Mouse (Mus musculus) hindbrain, postnatal 0 days (tissue): ENCODE results near the gene Tbkbp1. TPM values are rescaled to one million over a fixed set of nuclear protein-coding genes. Genes with fewer than 3 reads are reported as not detected.

Experiments
- ATAC-seq: fragments of 200-750 bp; cut with Nextera tagmentation; 2 replicates; pipeline ENCODE4 v1.8.0; 2017; ENCODE audit warnings: mild to moderate bottlenecking, moderate TSS enrichment, moderate library complexity
- DNase-seq: peaks from one replicate; pipeline ENCODE4 v3.0.0-alpha.2; 2015; ENCODE audit warnings: low spot score
- H3K27ac ChIP-seq: fragments of 300-500 bp; sonication (generic); 2 replicates; pipeline ENCODE4 v1.5.1; 2014; ENCODE audit warnings: mild to moderate bottlenecking
- H3K27me3 ChIP-seq: fragments of 300-500 bp; sonication (generic); 2 replicates; pipeline ENCODE4 v1.6.1; 2014; ENCODE audit warnings: low read length, mixed read lengths; ENCODE audit not compliant: insufficient read depth
- H3K36me3 ChIP-seq: fragments of 300-500 bp; sonication (generic); 2 replicates; pipeline ENCODE4 v1.6.1; 2014; ENCODE audit warnings: low read length, mixed read lengths; ENCODE audit not compliant: insufficient read depth
- H3K4me1 ChIP-seq: fragments of 300-500 bp; sonication (generic); 2 replicates; pipeline ENCODE4 v1.6.1; 2014; ENCODE audit warnings: antibody characterized with exemption, low read length, mixed read lengths; ENCODE audit not compliant: insufficient read depth
- H3K4me2 ChIP-seq: fragments of 300-500 bp; sonication (generic); 2 replicates; pipeline ENCODE4 v1.6.1; 2014; ENCODE audit warnings: low read depth, mild to moderate bottlenecking, low read length, moderate library complexity, mixed read lengths
- H3K4me3 ChIP-seq: fragments of 300-500 bp; sonication (generic); 2 replicates; pipeline ENCODE4 v1.5.1; 2014; ENCODE audit warnings: low read length
- H3K9ac ChIP-seq: fragments of 300-500 bp; sonication (generic); replicated peaks from 2 replicates; pipeline ENCODE4 v1.6.1; 2014; ENCODE audit warnings: mild to moderate bottlenecking, low read length, moderate library complexity, mixed read lengths
- H3K9me3 ChIP-seq: fragments of 300-500 bp; sonication (generic); 2 replicates; pipeline ENCODE4 v1.6.1; 2016; ENCODE audit warnings: low read length, mixed read lengths
- CTCF ChIP-seq: IDR thresholded peaks from 2 replicates; pipeline ENCODE4 v1.5.1; 2016; ENCODE audit warnings: antibody characterized with exemption, control low read depth, low read depth
- WGBS: fragments of 180-500 bp; shearing (Covaris S2); extraction: QIAGEN DNeasy Blood & Tissue Kit; methylation state at CpG from one replicate; pipeline ENCODE4 v1.1.7; 2014; 5-methylcytosine and 5-hydroxymethylcytosine counted together
- polyA plus RNA-seq: library from polyadenylated mRNA; unstranded; fragments of >200 nt; fragmentation: Nextera tagmentation; extraction: Ambion mirVana; gene quantifications from 2 replicates; pipeline ENCODE4 v1.2.1, GENCODE M21; 2015
- total RNA-seq: library from RNA; depleted of rRNA; stranded (reverse); fragments of >200 nt; gene quantifications from 2 replicates; pipeline ENCODE4 v1.2.3, GENCODE M21; 2014; rRNA removed

The Tbkbp1 gene
- total RNA-seq (45.4 and 53.8 TPM in 2 replicates), polyA plus RNA-seq (9.6 and 10.1 TPM in 2 replicates)

- Histone ChIP-seq H3K27me3 (no peaks in the 10 kb centered on the region), H3K36me3 (0 out of 2 replicates have a peak, but pooled peaks cover 9% of the 10 kb centered on the region), H3K4me2 (peak within 1 kb of the TSS; percentile 76), H3K4me3 (peak within 1 kb of the TSS; percentile 73), H3K9ac (peak within 1 kb of the TSS; percentile 84), H3K4me1 (peaks cover 21% of the 10 kb centered on the region), H3K9me3 (no peaks in the 10 kb centered on the region), H3K27ac (peak within 1 kb of the TSS; percentile 93)
- ATAC-seq, result peak; percentile 27; the same call in 1 of the 2 replicates
- peak; percentile 62 for DNase-seq
- WGBS, result 2% methylated on average over 32 of the region's 64 CpGs
- no peak for TF ChIP-seq CTCF
These were observed at the start of gene Tbkbp1 for GRCm38 (mm10) chr11:97151343-97151801. Tbkbp1 (minus strand) TSS chr11:97151495.

- H3K4me2 ChIP-seq, result no peak overlapping the region
- no peaks in the 10 kb centered on the region for H3K36me3 ChIP-seq
- WGBS, result 89% methylated on average over 6 of the region's 6 CpGs
- no peaks in the 10 kb centered on the region for H3K4me1 ChIP-seq
- no peak for DNase-seq
- no peak overlapping the region for H3K4me3 ChIP-seq
- H3K9me3 ChIP-seq, result no peaks in the 10 kb centered on the region
- H3K9ac ChIP-seq, result no peak overlapping the region
- H3K27ac ChIP-seq, result no peak overlapping the region
- TF ChIP-seq CTCF, result no peak
- no peak for ATAC-seq
- H3K27me3 ChIP-seq, result no peaks in the 10 kb centered on the region
These were observed 48.2 kb upstream of the Tbkbp1 start for GRCm38 (mm10) chr11:97199519-97199918.

GRCm38 (mm10) chr11:97198601-97199000, 47.3 kb upstream of the Tbkbp1 start:
- no peak overlapping the region for H3K4me2 ChIP-seq
- no peaks in the 10 kb centered on the region for H3K9me3 ChIP-seq
- 18% methylated on average over 5 of the region's 5 CpGs for WGBS

GRCm38 (mm10) chr11:97197021-97197420, 45.7 kb upstream of the Tbkbp1 start:
- WGBS, result 78% methylated on average over 8 of the region's 8 CpGs

More at GRCm38 (mm10) chr11:97198601-97199000, 47.3 kb upstream of the Tbkbp1 start:
- peak; percentile 45 for DNase-seq
- Histone ChIP-seq H3K4me3 (no peak overlapping the region), H3K9ac (no peak overlapping the region), H3K36me3 (no peaks in the 10 kb centered on the region), H3K27me3 (no peaks in the 10 kb centered on the region), H3K4me1 (no peaks in the 10 kb centered on the region), H3K27ac (no peak overlapping the region)
- TF ChIP-seq CTCF, result peak; percentile 75
- no peak for ATAC-seq

GRCm38 (mm10) chr11:97196541-97196940, 45.2 kb upstream of the Tbkbp1 start:
- H3K36me3 ChIP-seq, result no peaks in the 10 kb centered on the region
- DNase-seq (no peak), ATAC-seq (no peak)
- H3K4me1 ChIP-seq, result no peaks in the 10 kb centered on the region
- no peaks in the 10 kb centered on the region for H3K9me3 ChIP-seq
- H3K4me3 ChIP-seq, result no peak overlapping the region
- no peak overlapping the region for H3K27ac ChIP-seq
- no peaks in the 10 kb centered on the region for H3K27me3 ChIP-seq
- TF ChIP-seq CTCF, result no peak
- 47% methylated on average over 12 of the region's 12 CpGs for WGBS
- H3K9ac ChIP-seq, result no peak overlapping the region
- no peak overlapping the region for H3K4me2 ChIP-seq

More at GRCm38 (mm10) chr11:97197021-97197420, 45.7 kb upstream of the Tbkbp1 start:
- Histone ChIP-seq H3K4me3 (no peak overlapping the region), H3K9ac (no peak overlapping the region), H3K36me3 (no peaks in the 10 kb centered on the region), H3K9me3 (no peaks in the 10 kb centered on the region), H3K27ac (no peak overlapping the region), H3K27me3 (no peaks in the 10 kb centered on the region), H3K4me2 (no peak overlapping the region), H3K4me1 (no peaks in the 10 kb centered on the region)
- DNase-seq (no peak), ATAC-seq (no peak)
- no peak for TF ChIP-seq CTCF

- peak; percentile 31 for TF ChIP-seq CTCF
- Histone ChIP-seq H3K36me3 (no peaks in the 10 kb centered on the region), H3K4me2 (no peak overlapping the region), H3K4me3 (no peak overlapping the region), H3K4me1 (no peaks in the 10 kb centered on the region), H3K27me3 (no peaks in the 10 kb centered on the region), H3K27ac (no peak overlapping the region), H3K9ac (no peak overlapping the region), H3K9me3 (no peaks in the 10 kb centered on the region)
- ATAC-seq (no peak), DNase-seq (no peak)
These were observed 41.3 kb upstream of the Tbkbp1 start for GRCm38 (mm10) chr11:97192621-97192951.

GRCm38 (mm10) chr11:97191915-97192620, 40.8 kb upstream of the Tbkbp1 start:
- 82% methylated on average over 6 of the region's 6 CpGs for WGBS

More at GRCm38 (mm10) chr11:97191915-97192620, 40.8 kb upstream of the Tbkbp1 start:
- no peak overlapping the region for H3K27ac ChIP-seq
- DNase-seq (no peak), ATAC-seq (no peak)
- no peak overlapping the region for H3K4me2 ChIP-seq
- H3K27me3 ChIP-seq, result no peaks in the 10 kb centered on the region
- H3K36me3 ChIP-seq, result no peaks in the 10 kb centered on the region
- H3K4me3 ChIP-seq, result no peak overlapping the region
- no peak overlapping the region for H3K9ac ChIP-seq
- TF ChIP-seq CTCF, result no peak
- no peaks in the 10 kb centered on the region for H3K4me1 ChIP-seq
- no peaks in the 10 kb centered on the region for H3K9me3 ChIP-seq
